Mouse (Mus musculus) neutrophil, adult 83 days (primary cell): Measurements from ENCODE around the gene Atp6v0a1. TPM values are rescaled to one million over a fixed set of nuclear protein-coding genes. Genes with fewer than 3 reads are reported as not detected.

Experiments
- total RNA-seq, 2 experiments: library from RNA; stranded (reverse); gene quantifications; one replicate each; pipeline ENCODE4 v1.2.4; 2023

Gene Atp6v0a1
- total RNA-seq: 100 to 1,000 TPM in 1 of 2 experiments, 10 to 100 TPM in 1; 91.3 to 101 TPM

DNA sequence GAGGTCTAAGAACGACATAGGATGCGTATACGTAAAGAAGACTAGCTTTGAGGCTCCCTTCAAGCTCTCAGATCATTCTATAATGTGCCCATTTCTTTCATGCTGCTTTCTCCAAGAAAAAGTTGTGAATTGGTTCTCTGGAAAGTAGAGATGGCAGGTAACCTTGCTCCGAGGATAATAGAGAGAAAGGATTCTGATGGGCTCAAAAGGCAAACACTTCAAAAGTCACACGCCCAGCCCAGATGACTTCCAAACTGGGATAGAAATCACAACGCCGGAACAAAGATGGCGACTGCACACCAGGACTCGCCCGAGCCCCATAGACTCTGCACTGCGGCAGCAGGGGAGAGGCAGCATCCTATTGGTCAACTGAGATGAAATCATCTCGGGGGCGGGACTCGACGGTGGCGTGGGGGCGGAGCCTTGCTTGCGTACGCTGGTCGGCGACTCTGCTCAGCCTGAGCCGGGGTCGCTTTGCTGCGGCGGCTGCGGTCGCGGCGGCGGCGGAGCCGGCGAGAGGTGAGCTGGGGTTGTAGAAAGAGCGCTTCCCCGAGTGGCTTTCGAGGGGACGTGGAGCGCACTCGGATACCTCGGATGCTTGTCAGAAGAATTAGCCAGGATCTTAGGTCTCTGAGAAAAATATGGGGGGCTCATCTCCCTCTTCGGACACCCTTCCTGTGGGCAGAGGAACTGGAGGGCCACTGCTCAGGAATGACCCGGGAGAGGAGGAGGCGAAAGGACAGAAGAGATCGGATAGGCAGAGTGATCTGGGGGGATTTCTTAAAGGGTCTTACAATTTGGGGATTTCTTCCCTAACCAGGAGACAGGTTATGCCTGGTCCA is at the start of gene Atp6v0a1:
Gene Atp6v0a1, plus strand, starts transcription at position 407 of the 842 bp plus-strand sequence.

GRCm38 (mm10) chr11:100970557-100970937 is 38.7 kb upstream of the Atp6v0a1 start, which contains the start of gene Cavin1:
Gene Cavin1 (minus strand): TSS chr11:100970887.

GRCm38 (mm10) chr11:101069391-101070188 is 60.3 kb downstream of the Atp6v0a1 start, which contains the start of gene Naglu:
Gene Naglu (plus strand): TSS chr11:101070012.

GRCm38 (mm10) chr11:101078121-101078520 is 68.9 kb downstream of the Atp6v0a1 start, which contains the start of gene Hsd17b1:
Gene Hsd17b1 (plus strand): TSS chr11:101078411.

GRCm38 (mm10) chr11:101082208-101083082 is 73.2 kb downstream of the Atp6v0a1 start, which contains the start of gene Coasy:
Gene Coasy (plus strand): TSS chr11:101082565.

GRCm38 (mm10) chr11:101086756-101087681 is 77.8 kb downstream of the Atp6v0a1 start, which contains the start of gene Mlx:
Gene Mlx (plus strand): TSS chr11:101087277.

GRCm38 (mm10) chr11:101095314-101096024 is 86.2 kb downstream of the Atp6v0a1 start, which contains the start of gene Psmc3ip:
Gene Psmc3ip (minus strand): TSS chr11:101095436.

Other genes with a start within 250 kb of the Atp6v0a1 start
- gene Kcnh4, start 249.5 kb upstream of the Atp6v0a1 start, total RNA-seq: not detected
- not detected for gene Hcrt, start 246.5 kb upstream of the Atp6v0a1 start, total RNA-seq
- gene Ghdc, start 238.5 kb upstream of the Atp6v0a1 start, total RNA-seq: 10 to 100 TPM in 1 of 2 experiments, 1 to 10 TPM in 1; 9.9 to 10.6 TPM
- gene Stat5b, start 158.7 kb upstream of the Atp6v0a1 start, total RNA-seq: 10 to 100 TPM; 84.9 to 98.5 TPM
- 10 to 100 TPM; 30.3 to 36.4 TPM for gene Stat5a, start 150.1 kb upstream of the Atp6v0a1 start, total RNA-seq
- gene Stat3, start 69.9 kb upstream of the Atp6v0a1 start, total RNA-seq: 100 to 1,000 TPM; 207 to 249 TPM
- gene Cavin1, start 38.6 kb upstream of the Atp6v0a1 start, total RNA-seq: under 1 TPM; 0.46 to 0.77 TPM
- 1 to 10 TPM; 7.5 to 8.9 TPM for gene Naglu, start 60.6 kb downstream of the Atp6v0a1 start, total RNA-seq
- 1 to 10 TPM in 1 of 2 experiments, under 1 TPM in 1; 0.59 to 1.1 TPM for gene Hsd17b1, start 69.0 kb downstream of the Atp6v0a1 start, total RNA-seq
- gene Coasy, start 73.1 kb downstream of the Atp6v0a1 start, total RNA-seq: 10 to 100 TPM; 13.1 to 15.3 TPM
- gene Mlx, start 77.8 kb downstream of the Atp6v0a1 start, total RNA-seq: 10 to 100 TPM; 44.8 to 49.5 TPM
- gene Psmc3ip, start 86.0 kb downstream of the Atp6v0a1 start, total RNA-seq: 1 to 10 TPM; 6.7 to 8.6 TPM
- 10 to 100 TPM; 29.7 to 32.7 TPM for gene Retreg3, start 110.4 kb downstream of the Atp6v0a1 start, total RNA-seq
- 10 to 100 TPM; 17.5 to 20.9 TPM for gene Tubg1, start 110.5 kb downstream of the Atp6v0a1 start, total RNA-seq
- 1 to 10 TPM; 1.8 to 2.7 TPM for gene Tubg2, start 146.5 kb downstream of the Atp6v0a1 start, total RNA-seq
- gene Cntnap1, start 161.1 kb downstream of the Atp6v0a1 start, total RNA-seq: under 1 TPM; 0.64 to 0.99 TPM
- gene Plekhh3, start 161.9 kb downstream of the Atp6v0a1 start, total RNA-seq: 1 to 10 TPM; 2.9 to 3.2 TPM
- gene Ccr10, start 166.0 kb downstream of the Atp6v0a1 start, total RNA-seq: under 1 TPM; 0.77 to 0.83 TPM
- 10 to 100 TPM; 40.5 to 48.5 TPM for gene Ezh1, start 217.0 kb downstream of the Atp6v0a1 start, total RNA-seq
- not detected for gene Ramp2, start 236.6 kb downstream of the Atp6v0a1 start, total RNA-seq
- gene Vps25, start 244.3 kb downstream of the Atp6v0a1 start, total RNA-seq: 10 to 100 TPM; 59.3 to 60.8 TPM